Comparison of ENCODE assay signal across 11 mouse cellular contexts in genomic region chr5:111601711-111602521, GRCm38 (mm10).
DNase-seq lines count a peak whose midpoint lies in the region; ATAC-seq and TF ChIP-seq lines count a peak whose summit lies in the region.
"Had no signal": no experiment of that assay in that cellular context is flagged by ENCODE, and none has a peak within 500 bp of the region (broad histone marks: within the 10 kb centered on the region; RNA-seq: fewer than 3 reads in every experiment).

No protein-coding gene starts in this region.

- WGBS in heart, postnatal 0 days: 73% methylated on average over 24 of the region's 26 CpGs
- 77% methylated on average over 23 of the region's 26 CpGs for WGBS in neural tube, embryonic 15.5 days
- 69% methylated on average over 23 of the region's 26 CpGs for WGBS in stomach, embryonic 16.5 days

- DNase-seq in heart, postnatal 0 days (ENCODE audit: low spot score): peak; percentile 23
- no peak for DNase-seq in heart, adult 11 months
- peak; percentile 52 for DNase-seq in neural tube, embryonic 10.5 days (ENCODE audit: extremely low spot score, low spot score)
- DNase-seq in gastrocnemius, postnatal 25 days: peak; percentile 46
- DNase-seq in spleen, postnatal 4 days (ENCODE audit: low spot score in 2 of 2): no peak
- DNase-seq: kidney, adult 9 months; right cerebral cortex, postnatal 25 days had no signal

- H3K4me2 ChIP-seq in heart, postnatal 0 days (ENCODE audit: low read depth, low read length): no peak overlapping the region
- no peak overlapping the region for H3K4me2 ChIP-seq in neural tube, embryonic 15.5 days
- H3K4me2 ChIP-seq in stomach, embryonic 16.5 days (ENCODE audit: low read depth, low read length): no peak overlapping the region

- no peak overlapping the region for H3K9ac ChIP-seq in heart, postnatal 0 days (replicated peaks; ENCODE audit: low read depth, low read length)
- H3K9ac ChIP-seq in neural tube, embryonic 15.5 days (replicated peaks): no peak overlapping the region
- H3K9ac ChIP-seq in stomach, embryonic 16.5 days (ENCODE audit: low read length): peak overlapping the region; percentile 26; the same call in 1 of the 2 replicates

- peaks cover 26% of the 10 kb centered on the region; the same call in 1 of the 2 replicates for H3K27me3 ChIP-seq in heart, postnatal 0 days (ENCODE audit: control insufficient read depth, insufficient read depth, low read length)
- no peaks in the 10 kb centered on the region for H3K27me3 ChIP-seq in neural tube, embryonic 15.5 days (replicated peaks)
- H3K27me3 ChIP-seq in stomach, embryonic 16.5 days (ENCODE audit: control insufficient read depth, insufficient read depth, low read length): no peaks in the 10 kb centered on the region

- H3K4me1 ChIP-seq in heart, postnatal 0 days (ENCODE audit: control insufficient read depth, insufficient read depth): no peaks in the 10 kb centered on the region
- peaks cover 8% of the 10 kb centered on the region; the same call in 1 of the 2 replicates for H3K4me1 ChIP-seq in neural tube, embryonic 15.5 days
- H3K4me1 ChIP-seq in stomach, embryonic 16.5 days (ENCODE audit: control insufficient read depth, insufficient read depth, low read length): peaks cover 10% of the 10 kb centered on the region

- TF ChIP-seq EP300 in heart, postnatal 0 days (IDR thresholded peaks at IDR 0.05; ENCODE audit: low read depth): no peak

- no peak overlapping the region for H3K27ac ChIP-seq in heart, postnatal 0 days (ENCODE audit: low read depth)
- H3K27ac ChIP-seq in neural tube, embryonic 15.5 days (replicated peaks): no peak overlapping the region
- H3K27ac ChIP-seq in stomach, embryonic 16.5 days (ENCODE audit: low read length): no peak overlapping the region
- H3K27ac ChIP-seq: macrophage had no signal

- no peaks in the 10 kb centered on the region for H3K36me3 ChIP-seq in heart, postnatal 0 days (replicated peaks; ENCODE audit: control insufficient read depth, insufficient read depth, low read length)
- no peaks in the 10 kb centered on the region for H3K36me3 ChIP-seq in neural tube, embryonic 15.5 days
- no peaks in the 10 kb centered on the region for H3K36me3 ChIP-seq in stomach, embryonic 16.5 days (ENCODE audit: control insufficient read depth, insufficient read depth, low read length)

- ATAC-seq in heart, postnatal 0 days (ENCODE audit: insufficient read depth, low read depth): 0 out of 2 replicates have a peak, but pooled peaks have one; percentile 36
- no peak for ATAC-seq in neural tube, embryonic 15.5 days (ENCODE audit: low FRiP score)
- ATAC-seq in stomach, embryonic 16.5 days (ENCODE audit: insufficient read depth, low FRiP score): no peak; the same call in 1 of the 2 replicates
- ATAC-seq in cerebellum, adult (ENCODE audit: insufficient number of reproducible peaks, low FRiP score, low TSS enrichment): no peak

- no peak for TF ChIP-seq CTCF in heart, postnatal 0 days (IDR thresholded peaks at IDR 0.05; ENCODE audit: low read depth)

- H3K9me3 ChIP-seq in heart, postnatal 0 days (replicated peaks; ENCODE audit: control insufficient read depth, low read length): no peaks in the 10 kb centered on the region
- no peaks in the 10 kb centered on the region for H3K9me3 ChIP-seq in neural tube, embryonic 15.5 days (replicated peaks)
- H3K9me3 ChIP-seq in stomach, embryonic 16.5 days (replicated peaks; ENCODE audit: control insufficient read depth, low read length): no peaks in the 10 kb centered on the region

- no peak overlapping the region for H3K4me3 ChIP-seq in heart, postnatal 0 days (ENCODE audit: low read depth, low read length)
- no peak overlapping the region for H3K4me3 ChIP-seq in neural tube, embryonic 15.5 days (replicated peaks)
- H3K4me3 ChIP-seq in stomach, embryonic 16.5 days (replicated peaks; ENCODE audit: low read length): no peak overlapping the region

Comparison
In these comparisons a context has a peak if more than half of its experiments do, and no peak if none do; other contexts are left out.
1. DNase-seq: peak in heart, postnatal 0 days (single experiment), neural tube, embryonic 10.5 days (single experiment) and gastrocnemius, postnatal 25 days (single experiment); none in heart, adult 11 months (single experiment) and spleen, postnatal 4 days (0 of 2).